13 mouse cellular contexts compared by ENCODE assay signal in genomic region chr19:30045857-30046256, GRCm38 (mm10). TPM values are rescaled to one million over a fixed set of nuclear protein-coding genes. Genes with fewer than 3 reads are reported as not detected.
A peak's percentile ranks its signal among the peaks of the same experiment; 100 is the strongest.
DNase-seq lines count a peak whose midpoint lies in the region; ATAC-seq and TF ChIP-seq lines count a peak whose summit lies in the region.
"Had no signal": no experiment of that assay in that cellular context is flagged by ENCODE, and none has a peak within 500 bp of the region (broad histone marks: within the 10 kb centered on the region; RNA-seq: fewer than 3 reads in every experiment).

No protein-coding gene starts in this region.

- H3K27me3 ChIP-seq in splenic B cell, adult 2 months (ENCODE audit: control insufficient read depth, insufficient read depth, low read length, poor library complexity, severe bottlenecking): no peaks in the 10 kb centered on the region
- no peaks in the 10 kb centered on the region for H3K27me3 ChIP-seq in cerebellum, adult 2 months (ENCODE audit: control insufficient read depth, insufficient read depth, low read length)
- H3K27me3 ChIP-seq: limb, embryonic 12.5 days; stomach, embryonic 15.5 days had no signal

- ATAC-seq in CD4-positive, CD25-positive, alpha-beta regulatory T cell, adult 4 months: no peak
- ATAC-seq: hindbrain, embryonic 16.5 days had no signal

- H3K36me3 ChIP-seq in splenic B cell, adult 2 months (ENCODE audit: control insufficient read depth, insufficient read depth, low read length, poor library complexity, severe bottlenecking): peaks cover 2% of the 10 kb centered on the region; the same call in 1 of the 2 replicates

- TF ChIP-seq POLR2A in lung, adult 2 months (IDR thresholded peaks at IDR 0.05; ENCODE audit: borderline replicate concordance, extremely low read depth, low read depth, low read length): no peak
- no peak for TF ChIP-seq POLR2A in cortical plate, adult 2 months (IDR thresholded peaks at IDR 0.05; ENCODE audit: extremely low read depth, insufficient read depth, low read length)
- no peak for TF ChIP-seq POLR2A in cerebellum, adult 2 months (IDR thresholded peaks at IDR 0.05; ENCODE audit: borderline replicate concordance, insufficient read depth, low read length)

- TF ChIP-seq CTCF in lung, adult 2 months (IDR thresholded peaks at IDR 0.05; ENCODE audit: insufficient read depth, low read length): peak; percentile 33; the same call in 1 of the 2 replicates
- TF ChIP-seq CTCF in cortical plate, adult 2 months (IDR thresholded peaks at IDR 0.05; ENCODE audit: extremely low read depth, insufficient read depth, low read length): 0 out of 2 replicates have a peak, but pooled peaks have one; percentile 20
- no peak for TF ChIP-seq CTCF in cerebellum, adult 2 months (IDR thresholded peaks at IDR 0.05; ENCODE audit: borderline replicate concordance, insufficient read depth, low read depth, low read length)

- H3K4me3 ChIP-seq in lung, adult 2 months (replicated peaks; ENCODE audit: extremely low read depth, low read depth, low read length): no peak overlapping the region
- no peak overlapping the region for H3K4me3 ChIP-seq in cortical plate, adult 2 months (ENCODE audit: insufficient read depth, low read length)
- no peak overlapping the region for H3K4me3 ChIP-seq in cerebellum, adult 2 months (replicated peaks; ENCODE audit: insufficient read depth, low read depth, low read length)
- H3K4me3 ChIP-seq: limb, embryonic 12.5 days; stomach, embryonic 15.5 days had no signal

- DNase-seq in CD4-positive, CD25-positive, alpha-beta regulatory T cell, adult 2 months (ENCODE audit: low read depth, low spot score): peak; percentile 68
- DNase-seq in lung, adult 2 months: no peak
- no peak for DNase-seq in lung, adult 18-20 months
- DNase-seq in splenic B cell, adult 2 months (ENCODE audit: low read depth, low spot score): peak; percentile 68
- no peak for DNase-seq in cerebellum, adult 2 months
- no peak for DNase-seq in urinary bladder, adult 2 months (ENCODE audit: low spot score)
- DNase-seq: cerebellum, adult 18-20 months had no signal

- no peak overlapping the region for H3K27ac ChIP-seq in cortical plate, adult 2 months (ENCODE audit: insufficient read depth, low read length)
- no peak overlapping the region for H3K27ac ChIP-seq in cerebellum, adult 2 months (ENCODE audit: insufficient read depth, low read length)
- H3K27ac ChIP-seq: limb, embryonic 12.5 days; stomach, embryonic 15.5 days had no signal

- H3K4me1 ChIP-seq in lung, adult 2 months (ENCODE audit: control insufficient read depth, insufficient read depth, low read length): peaks cover 3% of the 10 kb centered on the region
- H3K4me1 ChIP-seq in cortical plate, adult 2 months (ENCODE audit: control insufficient read depth, insufficient read depth, low read length): peaks cover 6% of the 10 kb centered on the region
- peaks cover 2% of the 10 kb centered on the region; the same call in 1 of the 2 replicates for H3K4me1 ChIP-seq in cerebellum, adult 2 months (ENCODE audit: control insufficient read depth, insufficient read depth, low read length)
- H3K4me1 ChIP-seq: limb, embryonic 12.5 days; stomach, embryonic 15.5 days had no signal

- WGBS in lung, adult 2 months: 71% methylated on average over 1 of the region's 1 CpGs
- 65% methylated on average over 1 of the region's 1 CpGs for WGBS in cerebellum, adult 2 months

RNA-seq across cellular contexts. Expression of gene Uhrf2, which starts 15.5 kb away (rescaled TPM):
- 10 to 100 TPM; 33.8 to 49.0 TPM for polyA plus RNA-seq in CD4-positive, CD25-positive, alpha-beta regulatory T cell, adult 4 months (2017; shearing (Covaris generic))
- polyA plus RNA-seq in lung, adult 2 months (2012; rRNA removed): 19.3 and 27.5 TPM in 2 replicates
- polyA plus RNA-seq in cortical plate, adult 2 months (2012; rRNA removed): 67.3 and 69.1 TPM in 2 replicates
- polyA plus RNA-seq in cerebellum, adult 2 months (2012; rRNA removed): 61.8 and 62.1 TPM in 2 replicates
- 49.3 and 56.0 TPM in 2 replicates for polyA plus RNA-seq in urinary bladder, adult 2 months (2012; rRNA removed)

RNA-seq across cellular contexts. Expression of gene Trpd52l3, which starts 42.3 kb away (rescaled TPM):
- not detected for polyA plus RNA-seq in CD4-positive, CD25-positive, alpha-beta regulatory T cell, adult 4 months (2017; shearing (Covaris generic))
- not detected in 2 replicates for polyA plus RNA-seq in lung, adult 2 months (2012; rRNA removed)
- not detected in 2 replicates for polyA plus RNA-seq in cortical plate, adult 2 months (2012; rRNA removed)
- not detected in 2 replicates for polyA plus RNA-seq in cerebellum, adult 2 months (2012; rRNA removed)
- polyA plus RNA-seq in urinary bladder, adult 2 months (2012; rRNA removed): not detected in 2 replicates
- polyA plus RNA-seq: C2C12; hindbrain, embryonic 16.5 days; limb, embryonic 12.5 days; stomach, embryonic 15.5 days had no signal

Comparison
In these comparisons a context has a peak if more than half of its experiments do, and no peak if none do; other contexts are left out.
1. DNase-seq: peak in CD4-positive, CD25-positive, alpha-beta regulatory T cell, adult 2 months (single experiment) and splenic B cell, adult 2 months (single experiment); none in lung, adult 2 months (single experiment), lung, adult 18-20 months (0 of 2), cerebellum, adult 2 months (0 of 2) and urinary bladder, adult 2 months (single experiment).